Mouse (Mus musculus) midbrain, embryonic 10.5 days (tissue): Measurements from ENCODE around the gene Nlrc4. TPM values are rescaled to one million over a fixed set of nuclear protein-coding genes. Genes with fewer than 3 reads are reported as not detected.

Experiments used
- DNase-seq: peaks from one replicate; pipeline ENCODE4 v3.0.0-alpha.2; 2017; ENCODE audit warnings: low spot score
- H3K27ac ChIP-seq: fragments of 300-500 bp; sonication (generic); replicated peaks from 2 replicates; pipeline ENCODE4 v1.5.1; 2016; ENCODE audit warnings: mild to moderate bottlenecking
- H3K27me3 ChIP-seq: fragments of 300-500 bp; sonication (generic); 2 replicates; pipeline ENCODE4 v1.6.1; 2016; ENCODE audit warnings: low read depth, mild to moderate bottlenecking; ENCODE audit not compliant: poor library complexity, severe bottlenecking
- H3K36me3 ChIP-seq: fragments of 300-500 bp; sonication (generic); 2 replicates; pipeline ENCODE4 v1.6.1; 2016; ENCODE audit warnings: mild to moderate bottlenecking, moderate library complexity
- H3K4me1 ChIP-seq: fragments of 300-500 bp; sonication (generic); 2 replicates; pipeline ENCODE4 v1.6.1; 2016
- H3K4me3 ChIP-seq: fragments of 300-500 bp; sonication (generic); 2 replicates; pipeline ENCODE4 v1.5.1; 2016; ENCODE audit warnings: mild to moderate bottlenecking, moderate library complexity
- H3K9me3 ChIP-seq: fragments of 300-500 bp; sonication (generic); replicated peaks from 2 replicates; pipeline ENCODE4 v1.6.1; 2016; ENCODE audit warnings: mild to moderate bottlenecking
- WGBS: fragments of 180-500 bp; shearing (Covaris S2); methylation state at CpG from one replicate; pipeline ENCODE4 v1.1.7; 2016; 5-methylcytosine and 5-hydroxymethylcytosine counted together
- polyA plus RNA-seq: library from polyadenylated mRNA; unstranded; fragments of >200 nt; fragmentation: Nextera tagmentation; extraction: Ambion mirVana; gene quantifications from 2 replicates; pipeline ENCODE4 v1.2.1, GENCODE M21; 2016

The Nlrc4 gene
- polyA plus RNA-seq, 1 experiment from 2014 or later = 0.20 TPM

GRCm38 (mm10) chr17:74457972-74458677 is 817 bp downstream of the Nlrc4 start:
- no peak for DNase-seq
- WGBS = 80% methylated on average over 10 of the region's 10 CpGs
- Histone ChIP-seq H3K36me3 (no peaks in the 10 kb centered on the region), H3K27me3 (no peaks in the 10 kb centered on the region), H3K4me3 (no peak overlapping the region), H3K4me1 (no peaks in the 10 kb centered on the region), H3K9me3 (no peaks in the 10 kb centered on the region), H3K27ac (no peak overlapping the region)

- no peak overlapping the region for H3K27ac ChIP-seq
- no peaks in the 10 kb centered on the region for H3K4me1 ChIP-seq
- H3K27me3 ChIP-seq = no peaks in the 10 kb centered on the region
- H3K9me3 ChIP-seq = no peaks in the 10 kb centered on the region
- no peak overlapping the region for H3K4me3 ChIP-seq
- WGBS = 91% methylated on average over 5 of the region's 5 CpGs
- H3K36me3 ChIP-seq = no peaks in the 10 kb centered on the region
- no peak for DNase-seq
Measured at GRCm38 (mm10) chr17:74456825-74457224, 2.1 kb downstream of the Nlrc4 start.

GRCm38 (mm10) chr17:74455426-74455825 is 3.5 kb downstream of the Nlrc4 start:
- Histone ChIP-seq H3K27me3 (no peaks in the 10 kb centered on the region), H3K4me1 (no peaks in the 10 kb centered on the region), H3K4me3 (no peak overlapping the region), H3K9me3 (no peaks in the 10 kb centered on the region), H3K27ac (no peak overlapping the region), H3K36me3 (no peaks in the 10 kb centered on the region)
- WGBS = 96% methylated on average over 4 of the region's 4 CpGs
- DNase-seq = no peak

GRCm38 (mm10) chr17:74454660-74455059 is 4.3 kb downstream of the Nlrc4 start:
- WGBS = 89% methylated on average over 1 of the region's 1 CpGs
- no peak overlapping the region for H3K27ac ChIP-seq

GRCm38 (mm10) chr17:74453928-74454327 is 5.0 kb downstream of the Nlrc4 start:
- no peak overlapping the region for H3K27ac ChIP-seq
- H3K4me1 ChIP-seq = no peaks in the 10 kb centered on the region
- WGBS = 92% methylated on average over 3 of the region's 3 CpGs
- DNase-seq = no peak
- no peaks in the 10 kb centered on the region for H3K9me3 ChIP-seq
- no peak overlapping the region for H3K4me3 ChIP-seq
- no peaks in the 10 kb centered on the region for H3K36me3 ChIP-seq
- no peaks in the 10 kb centered on the region for H3K27me3 ChIP-seq

More at GRCm38 (mm10) chr17:74454660-74455059, 4.3 kb downstream of the Nlrc4 start:
- Histone ChIP-seq H3K36me3 (no peaks in the 10 kb centered on the region), H3K9me3 (no peaks in the 10 kb centered on the region), H3K27me3 (no peaks in the 10 kb centered on the region), H3K4me1 (no peaks in the 10 kb centered on the region), H3K4me3 (no peak overlapping the region)
- DNase-seq = no peak

- Histone ChIP-seq H3K27me3 (no peaks in the 10 kb centered on the region), H3K36me3 (no peaks in the 10 kb centered on the region), H3K4me3 (no peak overlapping the region), H3K9me3 (no peaks in the 10 kb centered on the region), H3K4me1 (no peaks in the 10 kb centered on the region), H3K27ac (no peak overlapping the region)
- 91% methylated on average over 10 of the region's 10 CpGs for WGBS
- no peak for DNase-seq
Measured at GRCm38 (mm10) chr17:74449776-74450175, 9.2 kb downstream of the Nlrc4 start.

- no peaks in the 10 kb centered on the region for H3K36me3 ChIP-seq
- no peak for DNase-seq
- H3K4me1 ChIP-seq = no peaks in the 10 kb centered on the region
- WGBS = 81% methylated on average over 5 of the region's 5 CpGs
- H3K4me3 ChIP-seq = no peak overlapping the region
- H3K27ac ChIP-seq = no peak overlapping the region
- H3K9me3 ChIP-seq = no peaks in the 10 kb centered on the region
- no peaks in the 10 kb centered on the region for H3K27me3 ChIP-seq
Measured at GRCm38 (mm10) chr17:74440486-74440885, 18.5 kb downstream of the Nlrc4 start.

- Histone ChIP-seq H3K4me1 (no peaks in the 10 kb centered on the region), H3K36me3 (no peaks in the 10 kb centered on the region), H3K4me3 (no peak overlapping the region), H3K27me3 (no peaks in the 10 kb centered on the region), H3K27ac (no peak overlapping the region), H3K9me3 (no peaks in the 10 kb centered on the region)
- DNase-seq = no peak
- WGBS = 92% methylated on average over 9 of the region's 9 CpGs
Measured at GRCm38 (mm10) chr17:74437762-74438161, 21.2 kb downstream of the Nlrc4 start.

- 93% methylated on average over 5 of the region's 5 CpGs for WGBS
- H3K9me3 ChIP-seq = no peaks in the 10 kb centered on the region
- no peak overlapping the region for H3K27ac ChIP-seq
- peaks cover 15% of the 10 kb centered on the region for H3K36me3 ChIP-seq
- no peaks in the 10 kb centered on the region for H3K4me1 ChIP-seq
- H3K27me3 ChIP-seq = no peaks in the 10 kb centered on the region
- no peak overlapping the region for H3K4me3 ChIP-seq
- no peak for DNase-seq
Measured at GRCm38 (mm10) chr17:74432631-74433030, 26.3 kb downstream of the Nlrc4 start.

GRCm38 (mm10) chr17:74431481-74431880 is 27.5 kb downstream of the Nlrc4 start:
- H3K27me3 ChIP-seq = no peaks in the 10 kb centered on the region
- no peaks in the 10 kb centered on the region for H3K4me1 ChIP-seq
- 75% methylated on average over 13 of the region's 13 CpGs for WGBS
- H3K27ac ChIP-seq = no peak overlapping the region
- H3K36me3 ChIP-seq = peaks cover 26% of the 10 kb centered on the region
- no peak overlapping the region for H3K4me3 ChIP-seq
- H3K9me3 ChIP-seq = no peaks in the 10 kb centered on the region
- no peak for DNase-seq

- H3K4me3 ChIP-seq = no peak overlapping the region
- H3K27ac ChIP-seq = no peak overlapping the region
- peaks cover 38% of the 10 kb centered on the region for H3K36me3 ChIP-seq
- H3K27me3 ChIP-seq = no peaks in the 10 kb centered on the region
- no peak for DNase-seq
- H3K9me3 ChIP-seq = no peaks in the 10 kb centered on the region
- no peaks in the 10 kb centered on the region for H3K4me1 ChIP-seq
- 89% methylated on average over 8 of the region's 8 CpGs for WGBS
Measured at GRCm38 (mm10) chr17:74430074-74430473, 28.9 kb downstream of the Nlrc4 start.

- H3K27ac ChIP-seq = no peak overlapping the region
- WGBS = 60% methylated on average over 12 of the region's 12 CpGs
- peaks cover 91% of the 10 kb centered on the region for H3K36me3 ChIP-seq
- no peaks in the 10 kb centered on the region for H3K4me1 ChIP-seq
- no peak for DNase-seq
- H3K27me3 ChIP-seq = no peaks in the 10 kb centered on the region
- H3K4me3 ChIP-seq = no peak overlapping the region
- H3K9me3 ChIP-seq = no peaks in the 10 kb centered on the region
Measured at GRCm38 (mm10) chr17:74424401-74425005, 34.4 kb downstream of the Nlrc4 start.

- H3K36me3 ChIP-seq = peaks cover 87% of the 10 kb centered on the region
- H3K9me3 ChIP-seq = no peaks in the 10 kb centered on the region
- H3K27me3 ChIP-seq = no peaks in the 10 kb centered on the region
- DNase-seq = no peak
- H3K4me1 ChIP-seq = peaks cover 5% of the 10 kb centered on the region; the same call in 1 of the 2 replicates
- 41% methylated on average over 2 of the region's 2 CpGs for WGBS
- H3K27ac ChIP-seq = no peak overlapping the region
- H3K4me3 ChIP-seq = no peak overlapping the region
Measured at GRCm38 (mm10) chr17:74420656-74421055, 38.3 kb downstream of the Nlrc4 start.
